Mouse (Mus musculus): Measurements from ENCODE around the gene Trim71. TPM values are rescaled to one million over a fixed set of nuclear protein-coding genes. Genes with fewer than 3 reads are reported as not detected.

Trim71 gene
- total RNA-seq, 2 experiments from 2014 or later = 0.72 to 0.84 TPM

GRCm38 (mm10) chr9:114465442-114465841, 98.7 kb downstream of the Trim71 start:
- DNase-seq (ENCODE audit: extremely low spot score in 1 of 2, low spot score in 2 of 2) = no peak
- no peak for TF ChIP-seq CTCF (IDR thresholded peaks at IDR 0.05)
- Histone ChIP-seq H3K4me3 (no peak overlapping the region), H3K27ac (no peak overlapping the region)
- intact Hi-C loops (cut with DNase I) = no loop called here

GRCm38 (mm10) chr9:114462569-114462968, 101.6 kb downstream of the Trim71 start:
- intact Hi-C loops (cut with DNase I) = no loop called here
- no peak for TF ChIP-seq CTCF (IDR thresholded peaks at IDR 0.05)
- Histone ChIP-seq H3K27ac (no peak overlapping the region), H3K4me3 (no peak overlapping the region)
- DNase-seq (ENCODE audit: extremely low spot score in 1 of 2, low spot score in 2 of 2) = no peak

- no peak overlapping the region for H3K4me3 ChIP-seq
- no peak for TF ChIP-seq CTCF (IDR thresholded peaks at IDR 0.05)
- DNase-seq (ENCODE audit: extremely low spot score in 1 of 2, low spot score in 2 of 2) = no peak
- intact Hi-C loops (cut with DNase I) = no loop called here
- H3K27ac ChIP-seq = no peak overlapping the region
These were observed 105.7 kb downstream of the Trim71 start for GRCm38 (mm10) chr9:114458436-114458835.

Other genes starting within 250 kb of the Trim71 start
- gene Bcl2a1c, start 234.2 kb downstream of the Trim71 start, total RNA-seq (2021) = not detected
- 1 to 10 TPM; 5.3 to 7.5 TPM for gene Crtap, start 173.7 kb downstream of the Trim71 start, total RNA-seq (2021)
- 10 to 100 TPM; 24.5 to 24.7 TPM for gene Glb1, start 163.3 kb downstream of the Trim71 start, total RNA-seq (2021)
- gene Tmppe, start 163.3 kb downstream of the Trim71 start, total RNA-seq (2021) = 10 to 100 TPM; 12.0 to 13.2 TPM
- gene Ccr4, start 59.5 kb downstream of the Trim71 start, total RNA-seq (2021) = not detected
- gene C130032M10Rik, start 48.7 kb downstream of the Trim71 start, total RNA-seq (2021) = not detected
- gene Cnot10, start 75.8 kb upstream of the Trim71 start, total RNA-seq (2021) = 10 to 100 TPM; 47.7 to 49.1 TPM
- 10 to 100 TPM; 87.7 to 91.9 TPM for gene Dync1li1, start 124.4 kb upstream of the Trim71 start, total RNA-seq (2021)
- 10 to 100 TPM; 19.8 to 22.4 TPM for gene Cmtm6, start 166.7 kb upstream of the Trim71 start, total RNA-seq (2021)
- gene Cmtm7, start 217.5 kb upstream of the Trim71 start, total RNA-seq (2021) = 1 to 10 TPM; 3.7 to 4.8 TPM